In genomic region chr1:85998012-85998411, GRCm38 (mm10) we compare ENCODE assay signal across 25 mouse cellular contexts. TPM values are rescaled to one million over a fixed set of nuclear protein-coding genes. Genes with fewer than 3 reads are reported as not detected.
DNase-seq lines count a peak whose midpoint lies in the region; ATAC-seq lines count a peak whose summit lies in the region.
"Had no signal": no experiment of that assay in that cellular context is flagged by ENCODE, and none has a peak within 500 bp of the region (broad histone marks: within the 10 kb centered on the region; RNA-seq: fewer than 3 reads in every experiment).

No protein-coding gene starts in this region.

- WGBS in heart, embryonic 10.5 days, result 84% methylated on average over 4 of the region's 4 CpGs

- intact Hi-C loops in left cerebral cortex, postnatal 25 days (cut with DNase I), result no loop called here

- ATAC-seq in neutrophil, adult 5-6 weeks (ENCODE audit: extremely low read depth, insufficient number of reproducible peaks, low FRiP score, poor library complexity, severe bottlenecking), result peak; percentile 75; the same call in 1 of the 2 replicates
- ATAC-seq: forebrain, embryonic 14.5 days; Patski had no signal

- no peak overlapping the region for H3K4me3 ChIP-seq in heart, embryonic 10.5 days
- H3K4me3 ChIP-seq: embryonic facial prominence, embryonic 13.5 days; liver, embryonic 13.5 days had no signal

- H3K9me3 ChIP-seq in heart, embryonic 10.5 days, result no peaks in the 10 kb centered on the region
- H3K9me3 ChIP-seq: embryonic facial prominence, embryonic 13.5 days had no signal

- no peaks in the 10 kb centered on the region for H3K36me3 ChIP-seq in heart, embryonic 10.5 days
- H3K36me3 ChIP-seq: embryonic facial prominence, embryonic 13.5 days; liver, embryonic 13.5 days had no signal

- H3K27ac ChIP-seq in heart, embryonic 10.5 days, result no peak overlapping the region
- H3K27ac ChIP-seq: embryonic facial prominence, embryonic 13.5 days; liver, embryonic 13.5 days had no signal

- DNase-seq in heart, adult 11 months, result peak; percentile 70
- no peak for DNase-seq in heart, embryonic 10.5 days (ENCODE audit: low spot score)
- peak; percentile 59 for DNase-seq in CD4-positive, CD25-positive, alpha-beta regulatory T cell, adult 2 months (ENCODE audit: low read depth, low spot score)
- peak; percentile 76 for DNase-seq in induced T-regulatory cell, adult 2 months (ENCODE audit: low read depth)
- DNase-seq in left cerebral cortex, postnatal 25 days (ENCODE audit: low spot score in 2 of 2), result no peak
- DNase-seq in kidney, adult 8-10 months, result no peak
- no peak for DNase-seq in right cerebral cortex, postnatal 4 days
- DNase-seq: adrenal gland, postnatal 14 days; cerebellum, postnatal 14 days; gastrocnemius, postnatal 36 days; kidney, adult 9 months; kidney, postnatal 36 days; liver, embryonic 13.5 days; lung, embryonic 14.5 days; lung, postnatal 36 days; right cerebral cortex, postnatal 14 days had no signal

- H3K4me1 ChIP-seq in heart, embryonic 10.5 days, result no peaks in the 10 kb centered on the region; the same call in 1 of the 2 replicates
- H3K4me1 ChIP-seq: embryonic facial prominence, embryonic 13.5 days; liver, embryonic 13.5 days had no signal

- no peaks in the 10 kb centered on the region for H3K27me3 ChIP-seq in heart, embryonic 10.5 days (ENCODE audit: insufficient read depth, poor library complexity, severe bottlenecking)
- H3K27me3 ChIP-seq: embryonic facial prominence, embryonic 13.5 days; liver, embryonic 13.5 days had no signal

RNA-seq across cellular contexts. Expression of gene Spata3, which starts 18.6 kb away (rescaled TPM):
- not detected in 2 replicates for polyA plus RNA-seq in heart, embryonic 10.5 days (2016; fragmentation: Nextera tagmentation; extraction: Ambion mirVana)
- not detected in 2 replicates for total RNA-seq in neutrophil, adult 5-6 weeks (2017)
- total RNA-seq in left cerebral cortex, postnatal 25 days (2021), result under 1 TPM; 0.41 to 0.57 TPM
- total RNA-seq: adrenal gland, postnatal 14 days; ES-E14; gastrocnemius, postnatal 36 days had no signal
- polyA plus RNA-seq: embryonic facial prominence, embryonic 13.5 days; forebrain, embryonic 14.5 days; heart, postnatal 0 days; hindbrain, embryonic 11.5 days; limb, embryonic 11.5 days; lung, embryonic 14.5 days; midbrain, embryonic 11.5 days; Patski had no signal

RNA-seq across cellular contexts. Expression of gene Gpr55, which starts 37.2 kb away (rescaled TPM):
- polyA plus RNA-seq in heart, embryonic 10.5 days (2016; fragmentation: Nextera tagmentation; extraction: Ambion mirVana), result 0.04 TPM in 1 of 2 replicates, not detected in the other
- total RNA-seq in neutrophil, adult 5-6 weeks (2017), result 0.81 and 1.4 TPM in 2 replicates
- total RNA-seq in left cerebral cortex, postnatal 25 days (2021), result under 1 TPM in 1 of 2 experiments, not detected in 1; 0.09 TPM
- total RNA-seq: gastrocnemius, postnatal 36 days had no signal
- polyA plus RNA-seq: forebrain, embryonic 14.5 days; heart, postnatal 0 days; limb, embryonic 11.5 days; lung, embryonic 14.5 days; midbrain, embryonic 11.5 days; Patski had no signal

RNA-seq across cellular contexts. Expression of gene 2810459M11Rik, which starts 47.7 kb away (rescaled TPM):
- 1.1 and 4.7 TPM in 2 replicates for polyA plus RNA-seq in heart, embryonic 10.5 days (2016; fragmentation: Nextera tagmentation; extraction: Ambion mirVana)
- not detected in 2 replicates for total RNA-seq in neutrophil, adult 5-6 weeks (2017)
- 1 to 10 TPM; 7.2 to 8.0 TPM for total RNA-seq in left cerebral cortex, postnatal 25 days (2021)
- total RNA-seq: gastrocnemius, postnatal 36 days had no signal
- polyA plus RNA-seq: heart, postnatal 0 days; Patski had no signal

Comparison
In these comparisons a context has a peak if more than half of its experiments do, and no peak if none do; other contexts are left out.
1. DNase-seq: peak in heart, adult 11 months (single experiment), CD4-positive, CD25-positive, alpha-beta regulatory T cell, adult 2 months (single experiment) and induced T-regulatory cell, adult 2 months (single experiment); none in heart, embryonic 10.5 days (single experiment), left cerebral cortex, postnatal 25 days (0 of 2), kidney, adult 8-10 months (0 of 2) and right cerebral cortex, postnatal 4 days (single experiment).